Mouse (Mus musculus) midbrain, embryonic 14.5 days (tissue): Measurements from ENCODE around the gene Adcy9. TPM values are rescaled to one million over a fixed set of nuclear protein-coding genes. Genes with fewer than 3 reads are reported as not detected.
"Not testable (repeated sequence)": the region's sequence is repeated elsewhere in the genome, so short reads cannot be mapped to it uniquely, and the experiment has no call there.

Experiments used
- ATAC-seq: fragments of 200-750 bp; cut with Nextera tagmentation; 2 replicates; pipeline ENCODE4 v1.8.0; 2017; ENCODE audit warnings: moderate number of reproducible peaks, moderate library complexity; ENCODE audit not compliant: low FRiP score, low TSS enrichment
- DNase-seq: peaks from one replicate; pipeline ENCODE4 v3.0.0-alpha.2; 2015
- H3K27ac ChIP-seq: fragments of 300-500 bp; sonication (generic); replicated peaks from 2 replicates; pipeline ENCODE4 v1.5.1; 2014; ENCODE audit warnings: mild to moderate bottlenecking, low read depth, low read length, moderate library complexity
- H3K27me3 ChIP-seq: fragments of 300-500 bp; sonication (generic); 2 replicates; pipeline ENCODE4 v1.6.1; 2014; ENCODE audit warnings: low read length, control low read depth, mixed read lengths; ENCODE audit not compliant: control insufficient read depth, insufficient read depth
- H3K36me3 ChIP-seq: fragments of 300-500 bp; sonication (generic); 2 replicates; pipeline ENCODE4 v1.6.1; 2014; ENCODE audit warnings: low read length, control low read depth; ENCODE audit not compliant: control insufficient read depth, insufficient read depth
- H3K4me1 ChIP-seq: fragments of 300-500 bp; sonication (generic); 2 replicates; pipeline ENCODE4 v1.6.1; 2014; ENCODE audit warnings: mild to moderate bottlenecking, antibody characterized with exemption, low read length, control low read depth; ENCODE audit not compliant: control insufficient read depth, insufficient read depth
- H3K4me2 ChIP-seq: fragments of 300-500 bp; sonication (generic); 2 replicates; pipeline ENCODE4 v1.6.1; 2014; ENCODE audit warnings: mild to moderate bottlenecking, low read length, moderate library complexity
- H3K4me3 ChIP-seq: fragments of 300-500 bp; sonication (generic); replicated peaks from 2 replicates; pipeline ENCODE4 v1.5.1; 2014; ENCODE audit warnings: low read depth, low read length
- H3K9ac ChIP-seq: fragments of 300-500 bp; sonication (generic); replicated peaks from 2 replicates; pipeline ENCODE4 v1.6.1; 2014; ENCODE audit warnings: mild to moderate bottlenecking, low read length, moderate library complexity
- H3K9me3 ChIP-seq: fragments of 300-500 bp; sonication (generic); 2 replicates; pipeline ENCODE4 v1.6.1; 2016; ENCODE audit warnings: low read length, control low read depth, mixed read lengths; ENCODE audit not compliant: control insufficient read depth
- WGBS: fragments of 180-500 bp; shearing (Covaris S2); extraction: QIAGEN DNeasy Blood & Tissue Kit; methylation state at CpG from one replicate; pipeline ENCODE4 v1.1.7; 2014; 5-methylcytosine and 5-hydroxymethylcytosine counted together
- polyA plus RNA-seq: library from polyadenylated mRNA; unstranded; fragments of >200 nt; fragmentation: Nextera tagmentation; extraction: Ambion mirVana; gene quantifications from 2 replicates; pipeline ENCODE4 v1.2.1, GENCODE M21; 2014

The Adcy9 gene
- polyA plus RNA-seq, 1 experiment from 2014 or later: 5.3 TPM

GRCm38 (mm10) chr16:4270911-4271310 lies 149.4 kb downstream of the Adcy9 start:
- WGBS: 8% methylated on average over 1 of the region's 1 CpGs
- Histone ChIP-seq H3K9me3 (no peaks in the 10 kb centered on the region), H3K9ac (no peak overlapping the region), H3K36me3 (no peaks in the 10 kb centered on the region), H3K4me1 (0 out of 2 replicates have a peak, but pooled peaks cover 8% of the 10 kb centered on the region), H3K4me2 (no peak overlapping the region), H3K27me3 (no peaks in the 10 kb centered on the region), H3K27ac (no peak overlapping the region), H3K4me3 (no peak overlapping the region)
- DNase-seq: peak; percentile 70
- no peak for ATAC-seq

- Histone ChIP-seq H3K27ac (no peak overlapping the region), H3K9ac (peak overlapping the region; percentile 39; the same call in 1 of the 2 replicates), H3K27me3 (no peaks in the 10 kb centered on the region), H3K4me3 (peak overlapping the region; percentile 30), H3K4me1 (0 out of 2 replicates have a peak, but pooled peaks cover 8% of the 10 kb centered on the region), H3K9me3 (no peaks in the 10 kb centered on the region), H3K4me2 (peak overlapping the region; percentile 65), H3K36me3 (no peaks in the 10 kb centered on the region)
- DNase-seq (peak; percentile 87), ATAC-seq (peak; percentile 81)
- 8% methylated on average over 40 of the region's 40 CpGs for WGBS
Measured at GRCm38 (mm10) chr16:4267857-4268666, 152.2 kb downstream of the Adcy9 start.

GRCm38 (mm10) chr16:4267453-4267852 lies 152.8 kb downstream of the Adcy9 start:
- WGBS: 56% methylated on average over 9 of the region's 9 CpGs
- Histone ChIP-seq H3K4me2 (peak overlapping the region; percentile 65), H3K27ac (no peak overlapping the region), H3K4me1 (0 out of 2 replicates have a peak, but pooled peaks cover 8% of the 10 kb centered on the region), H3K4me3 (no peak overlapping the region; the same call in 1 of the 2 replicates), H3K9me3 (no peaks in the 10 kb centered on the region), H3K9ac (0 out of 2 replicates have a peak overlapping the region, but pooled peaks have one; percentile 39), H3K36me3 (no peaks in the 10 kb centered on the region), H3K27me3 (no peaks in the 10 kb centered on the region)
- no peak for DNase-seq
- ATAC-seq: no peak

GRCm38 (mm10) chr16:4265351-4265750 lies 154.9 kb downstream of the Adcy9 start:
- 67% methylated on average over 5 of the region's 5 CpGs for WGBS
- ATAC-seq: no peak
- no peak overlapping the region for H3K4me3 ChIP-seq
- H3K36me3 ChIP-seq: no peaks in the 10 kb centered on the region
- 0 out of 2 replicates have a peak, but pooled peaks cover 4% of the 10 kb centered on the region for H3K4me1 ChIP-seq
- H3K27me3 ChIP-seq: no peaks in the 10 kb centered on the region
- DNase-seq: no peak
- H3K4me2 ChIP-seq: no peak overlapping the region
- no peak overlapping the region for H3K27ac ChIP-seq
- H3K9me3 ChIP-seq: no peaks in the 10 kb centered on the region
- no peak overlapping the region for H3K9ac ChIP-seq

GRCm38 (mm10) chr16:4263486-4263885 lies 156.8 kb downstream of the Adcy9 start:
- H3K4me3 ChIP-seq: no peak overlapping the region
- WGBS: 88% methylated on average over 3 of the region's 3 CpGs
- H3K9ac ChIP-seq: no peak overlapping the region

GRCm38 (mm10) chr16:4257546-4257945 lies 162.8 kb downstream of the Adcy9 start:
- ATAC-seq (no peak), DNase-seq (no peak)
- H3K27me3 ChIP-seq: no peaks in the 10 kb centered on the region
- no peaks in the 10 kb centered on the region for H3K9me3 ChIP-seq
- no peak overlapping the region for H3K9ac ChIP-seq
- no peak overlapping the region for H3K4me3 ChIP-seq
- no peak overlapping the region for H3K27ac ChIP-seq
- no peaks in the 10 kb centered on the region for H3K36me3 ChIP-seq
- 93% methylated on average over 2 of the region's 2 CpGs for WGBS
- H3K4me2 ChIP-seq: no peak overlapping the region
- H3K4me1 ChIP-seq: no peaks in the 10 kb centered on the region

More at GRCm38 (mm10) chr16:4263486-4263885, 156.8 kb downstream of the Adcy9 start:
- Histone ChIP-seq H3K27me3 (no peaks in the 10 kb centered on the region), H3K4me2 (no peak overlapping the region), H3K27ac (no peak overlapping the region), H3K36me3 (no peaks in the 10 kb centered on the region), H3K9me3 (no peaks in the 10 kb centered on the region), H3K4me1 (0 out of 2 replicates have a peak, but pooled peaks cover 4% of the 10 kb centered on the region)
- DNase-seq: no peak
- no peak for ATAC-seq

GRCm38 (mm10) chr16:4248791-4249190 lies 171.5 kb downstream of the Adcy9 start:
- no peak overlapping the region for H3K27ac ChIP-seq
- H3K9ac ChIP-seq: no peak overlapping the region
- peaks cover 9% of the 10 kb centered on the region; the same call in 1 of the 2 replicates for H3K9me3 ChIP-seq
- H3K4me2 ChIP-seq: no peak overlapping the region
- no peaks in the 10 kb centered on the region for H3K36me3 ChIP-seq
- no peak overlapping the region for H3K4me3 ChIP-seq
- H3K4me1 ChIP-seq: no peaks in the 10 kb centered on the region
- ATAC-seq: no peak
- WGBS: 89% methylated on average over 3 of the region's 3 CpGs
- H3K27me3 ChIP-seq: no peaks in the 10 kb centered on the region
- no peak for DNase-seq

- not testable (repeated sequence) for H3K9ac ChIP-seq, H3K36me3 ChIP-seq, H3K27ac ChIP-seq, H3K4me1 ChIP-seq, ATAC-seq, DNase-seq, H3K27me3 ChIP-seq, H3K9me3 ChIP-seq, H3K4me3 ChIP-seq, H3K4me2 ChIP-seq
- 84% methylated on average over 1 of the region's 1 CpGs for WGBS
Measured at GRCm38 (mm10) chr16:4245241-4245640, 175.1 kb downstream of the Adcy9 start.
